Mouse (Mus musculus): Measurements from ENCODE around the gene Agbl4. TPM values are rescaled to one million over a fixed set of nuclear protein-coding genes. Genes with fewer than 3 reads are reported as not detected.

Agbl4 gene
- polyA plus RNA-seq, 1 experiment: not detected

DNA sequence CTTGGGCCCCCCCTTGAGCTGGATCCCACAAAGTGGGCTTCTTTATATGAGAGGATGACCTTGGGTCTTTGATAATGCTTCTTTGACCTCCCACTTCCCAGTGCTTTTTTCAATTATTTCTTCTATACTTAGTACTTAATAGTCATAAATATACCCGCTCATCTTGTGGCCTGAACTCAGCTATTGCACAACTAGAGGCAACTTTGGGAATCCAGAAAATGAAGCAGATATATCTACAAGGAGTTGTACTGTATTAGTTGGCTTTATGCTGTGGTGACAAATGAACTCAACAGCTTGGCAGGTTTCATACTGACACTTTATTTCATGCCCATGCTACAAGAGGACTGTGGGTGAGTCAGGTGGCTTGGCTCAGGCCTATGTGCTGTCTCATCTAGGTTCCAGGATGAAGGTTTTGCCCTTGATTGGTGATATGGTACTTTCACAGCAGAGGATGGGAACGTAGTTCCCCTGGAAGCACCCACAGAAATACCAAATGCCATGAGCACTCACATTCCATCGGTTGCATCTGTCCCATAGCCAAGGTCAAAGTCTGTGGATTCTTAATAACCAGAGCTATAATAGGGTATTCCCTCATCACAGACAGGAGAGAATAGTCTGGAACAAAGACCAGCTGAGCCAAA is 1197.3 kb downstream of the Agbl4 start:
- no peak overlapping the region for H3K4me3 ChIP-seq (replicated peaks)
- H3K4me1 ChIP-seq: no peaks in the 10 kb centered on the region
- no peaks in the 10 kb centered on the region for H3K27me3 ChIP-seq (replicated peaks)
- no peaks in the 10 kb centered on the region for H3K36me3 ChIP-seq (replicated peaks; ENCODE audit: low read length)
- peaks cover 9% of the 10 kb centered on the region; the same call in 1 of the 2 replicates for H3K9me3 ChIP-seq
- TF ChIP-seq FLI1 (IDR thresholded peaks at IDR 0.05; ENCODE audit: low read length) (no peak), GATA1 (IDR thresholded peaks at IDR 0.05; ENCODE audit: borderline replicate concordance, low read length) (no peak)

GRCm38 (mm10) chr4:111597249-111597661 is 1199.8 kb downstream of the Agbl4 start:
- peaks cover 9% of the 10 kb centered on the region; the same call in 1 of the 2 replicates for H3K9me3 ChIP-seq
- no peaks in the 10 kb centered on the region for H3K4me1 ChIP-seq
- no peaks in the 10 kb centered on the region for H3K36me3 ChIP-seq (replicated peaks; ENCODE audit: low read length)
- TF ChIP-seq FLI1 (IDR thresholded peaks at IDR 0.05; ENCODE audit: low read length): no peak
- TF ChIP-seq GATA1 (IDR thresholded peaks at IDR 0.05; ENCODE audit: borderline replicate concordance, low read length): no peak
- no peaks in the 10 kb centered on the region for H3K27me3 ChIP-seq (replicated peaks)
- no peak overlapping the region for H3K4me3 ChIP-seq (replicated peaks)

DNA sequence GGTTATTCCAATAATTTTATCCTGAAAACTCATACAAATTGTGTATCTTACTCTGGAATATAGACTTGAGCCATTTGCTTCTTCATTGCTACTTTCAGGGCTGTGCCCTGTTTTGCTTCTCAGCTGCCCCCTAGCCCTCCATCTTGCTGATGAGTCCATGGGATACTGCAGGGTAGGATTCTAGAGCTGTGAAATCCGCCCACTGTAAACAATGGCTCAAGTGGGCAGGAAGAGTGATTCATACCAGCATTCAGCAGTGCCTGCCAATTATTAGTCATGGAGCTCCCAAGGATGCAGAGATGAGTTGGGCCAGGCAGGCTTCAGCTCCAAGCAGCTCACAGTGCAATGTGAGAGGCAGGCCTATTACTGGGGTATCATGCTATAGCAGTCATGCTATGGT is 1200.5 kb downstream of the Agbl4 start:
- no peaks in the 10 kb centered on the region for H3K4me1 ChIP-seq
- H3K9me3 ChIP-seq: peaks cover 9% of the 10 kb centered on the region; the same call in 1 of the 2 replicates
- no peak overlapping the region for H3K4me3 ChIP-seq (replicated peaks)
- no peaks in the 10 kb centered on the region for H3K36me3 ChIP-seq (replicated peaks; ENCODE audit: low read length)
- H3K27me3 ChIP-seq (replicated peaks): no peaks in the 10 kb centered on the region
- TF ChIP-seq FLI1 (IDR thresholded peaks at IDR 0.05; ENCODE audit: low read length) (no peak), GATA1 (IDR thresholded peaks at IDR 0.05; ENCODE audit: borderline replicate concordance, low read length) (no peak)

DNA sequence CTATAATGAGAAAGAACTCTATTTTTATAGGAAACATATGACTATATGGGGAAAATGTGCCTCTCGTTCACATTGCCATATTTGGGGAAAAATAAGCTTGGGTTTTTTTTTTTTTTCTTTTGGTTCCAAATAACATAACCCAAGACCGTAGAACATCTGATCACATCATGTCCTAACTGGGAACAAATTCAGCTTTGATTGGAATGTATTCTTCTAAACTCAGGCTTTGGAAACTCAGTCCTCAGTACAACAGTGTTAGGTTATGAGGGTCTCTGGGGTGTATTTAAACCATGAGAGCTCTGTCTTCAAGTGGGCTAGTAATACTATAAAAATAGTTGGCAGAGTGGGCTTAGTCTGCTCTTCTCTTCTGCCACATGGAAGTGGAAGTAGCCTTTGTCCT is 1205.7 kb downstream of the Agbl4 start:
- Histone ChIP-seq H3K36me3 (replicated peaks; ENCODE audit: low read length) (no peaks in the 10 kb centered on the region), H3K4me1 (peaks cover 4% of the 10 kb centered on the region; the same call in 1 of the 2 replicates), H3K4me3 (replicated peaks) (no peak overlapping the region), H3K27me3 (replicated peaks) (no peaks in the 10 kb centered on the region), H3K9me3 (no peaks in the 10 kb centered on the region)
- no peak for TF ChIP-seq GATA1 (IDR thresholded peaks at IDR 0.05; ENCODE audit: borderline replicate concordance, low read length)
- no peak for TF ChIP-seq FLI1 (IDR thresholded peaks at IDR 0.05; ENCODE audit: low read length)

GRCm38 (mm10) chr4:111607826-111608500 is 1210.5 kb downstream of the Agbl4 start:
- H3K27me3 ChIP-seq (replicated peaks): no peaks in the 10 kb centered on the region
- H3K9me3 ChIP-seq: no peaks in the 10 kb centered on the region
- H3K4me3 ChIP-seq (replicated peaks): no peak overlapping the region
- no peaks in the 10 kb centered on the region for H3K36me3 ChIP-seq (replicated peaks; ENCODE audit: low read length)
- TF ChIP-seq GATA1 (IDR thresholded peaks at IDR 0.05; ENCODE audit: borderline replicate concordance, low read length) (no peak), FLI1 (IDR thresholded peaks at IDR 0.05; ENCODE audit: low read length) (no peak)
- peaks cover 4% of the 10 kb centered on the region; the same call in 1 of the 2 replicates for H3K4me1 ChIP-seq

DNA sequence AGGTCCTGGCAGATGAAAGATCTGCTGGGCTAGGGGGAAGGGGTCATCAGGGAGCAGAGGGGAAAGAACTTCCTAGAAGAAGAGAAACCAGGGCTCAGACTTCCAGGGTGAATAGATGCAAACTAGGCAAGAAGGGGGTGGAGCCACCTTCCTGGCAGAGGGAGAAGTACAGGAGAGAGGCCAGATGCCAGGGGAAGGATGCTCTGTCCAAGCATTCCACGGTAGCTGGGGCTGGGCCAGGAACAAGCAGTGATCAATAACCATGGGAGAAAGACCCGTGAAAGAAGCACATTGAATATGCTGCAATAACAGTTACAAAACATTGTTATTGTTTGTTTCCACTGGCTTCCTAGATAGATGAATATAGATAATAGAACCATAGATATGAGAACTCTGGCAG is 1224.4 kb downstream of the Agbl4 start:
- Histone ChIP-seq H3K36me3 (replicated peaks; ENCODE audit: low read length) (no peaks in the 10 kb centered on the region), H3K4me3 (replicated peaks) (no peak overlapping the region), H3K9me3 (no peaks in the 10 kb centered on the region), H3K4me1 (no peaks in the 10 kb centered on the region), H3K27me3 (replicated peaks) (peaks cover 2% of the 10 kb centered on the region)
- TF ChIP-seq FLI1 (IDR thresholded peaks at IDR 0.05; ENCODE audit: low read length) (no peak), GATA1 (IDR thresholded peaks at IDR 0.05; ENCODE audit: borderline replicate concordance, low read length) (no peak)

GRCm38 (mm10) chr4:111624914-111625313 is 1227.5 kb downstream of the Agbl4 start:
- no peaks in the 10 kb centered on the region for H3K36me3 ChIP-seq (replicated peaks; ENCODE audit: low read length)
- no peak overlapping the region for H3K4me3 ChIP-seq (replicated peaks)
- H3K9me3 ChIP-seq: no peaks in the 10 kb centered on the region
- H3K4me1 ChIP-seq: no peaks in the 10 kb centered on the region
- peaks cover 2% of the 10 kb centered on the region for H3K27me3 ChIP-seq (replicated peaks)
- TF ChIP-seq GATA1 (IDR thresholded peaks at IDR 0.05; ENCODE audit: borderline replicate concordance, low read length) (no peak), FLI1 (IDR thresholded peaks at IDR 0.05; ENCODE audit: low read length) (no peak)

- TF ChIP-seq FLI1 (IDR thresholded peaks at IDR 0.05; ENCODE audit: low read length) (no peak), GATA1 (IDR thresholded peaks at IDR 0.05; ENCODE audit: borderline replicate concordance, low read length) (no peak)
- no peaks in the 10 kb centered on the region for H3K9me3 ChIP-seq
- H3K27me3 ChIP-seq (replicated peaks): peaks cover 5% of the 10 kb centered on the region
- no peaks in the 10 kb centered on the region for H3K4me1 ChIP-seq
- H3K4me3 ChIP-seq (replicated peaks): no peak overlapping the region
- no peaks in the 10 kb centered on the region for H3K36me3 ChIP-seq (replicated peaks; ENCODE audit: low read length)
Measured at GRCm38 (mm10) chr4:111626118-111626830, 1228.8 kb downstream of the Agbl4 start.

DNA sequence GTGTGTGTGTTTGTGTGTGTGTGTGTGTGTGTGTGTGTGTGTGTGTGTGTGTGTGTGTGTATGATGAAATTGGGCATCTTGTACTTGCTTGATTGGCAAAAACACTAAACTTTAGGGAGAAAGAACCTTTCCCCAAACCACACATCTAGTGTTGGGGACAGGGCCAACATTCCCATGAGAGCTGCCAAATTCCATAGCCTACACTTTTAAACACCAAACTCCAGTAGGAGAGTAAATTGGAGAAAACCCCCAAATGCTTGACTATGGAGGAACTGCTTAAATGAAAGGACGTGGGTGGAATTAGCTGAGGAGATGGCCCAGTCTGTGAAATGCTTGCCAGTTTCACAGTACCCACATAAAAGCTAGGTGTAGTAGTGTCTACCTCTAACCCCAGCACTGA is 1235.2 kb downstream of the Agbl4 start:
- H3K27me3 ChIP-seq (replicated peaks): peaks cover 3% of the 10 kb centered on the region

More for the DNA sequence above, 1235.2 kb downstream of the Agbl4 start:
- Histone ChIP-seq H3K4me3 (replicated peaks) (no peak overlapping the region), H3K4me1 (no peaks in the 10 kb centered on the region), H3K9me3 (no peaks in the 10 kb centered on the region), H3K36me3 (replicated peaks; ENCODE audit: low read length) (no peaks in the 10 kb centered on the region)
- TF ChIP-seq GATA1 (IDR thresholded peaks at IDR 0.05; ENCODE audit: borderline replicate concordance, low read length): no peak
- no peak for TF ChIP-seq FLI1 (IDR thresholded peaks at IDR 0.05; ENCODE audit: low read length)

Data from megakaryocyte, embryonic 14.5 days (primary cell).